Mouse (Mus musculus) olfactory bulb, adult 2 months (tissue): Measurements from ENCODE around the gene Olfr745. TPM values are rescaled to one million over a fixed set of nuclear protein-coding genes. Genes with fewer than 3 reads are reported as not detected.

ENCODE experiments used
- H3K27ac ChIP-seq: fragments of 200-500 bp; 2 replicates; pipeline ENCODE4 v1.5.1; 2012; ENCODE audit warnings: low read depth, low read length; ENCODE audit not compliant: insufficient read depth
- H3K4me1 ChIP-seq: fragments of 200-500 bp; 2 replicates; pipeline ENCODE4 v1.6.1; 2012; ENCODE audit warnings: low read length; ENCODE audit not compliant: control insufficient read depth, insufficient read depth
- H3K4me3 ChIP-seq: fragments of 200-500 bp; 2 replicates; pipeline ENCODE4 v1.5.1; 2012; ENCODE audit warnings: mild to moderate bottlenecking, low read depth, low read length, moderate library complexity; ENCODE audit not compliant: insufficient read depth
- CTCF ChIP-seq: fragments of 200-500 bp; IDR thresholded peaks from 2 replicates; pipeline ENCODE4 v1.5.1; 2012; ENCODE audit warnings: low read depth, mild to moderate bottlenecking, low read length, moderate library complexity; ENCODE audit not compliant: insufficient read depth
- POLR2A ChIP-seq: fragments of 200-500 bp; IDR thresholded peaks from 2 replicates; pipeline ENCODE4 v1.6.1; 2012; ENCODE audit warnings: mild to moderate bottlenecking, low read depth, low read length, moderate library complexity; ENCODE audit not compliant: insufficient read depth
- WGBS: fragments of 180-500 bp; shearing (Covaris S2); methylation state at CpG from one replicate; pipeline ENCODE4 v1.1.7; 2018; 5-methylcytosine and 5-hydroxymethylcytosine counted together
- polyA plus RNA-seq: library from polyadenylated mRNA; stranded (reverse); fragments of >200 nt; gene quantifications from 2 replicates; pipeline ENCODE4 v1.2.4, GENCODE M21; 2012; ENCODE audit warnings: low replicate concordance; ENCODE audit not compliant: missing spikeins, insufficient read depth, insufficient read length

Gene Olfr745
- not detected in 2 replicates for polyA plus RNA-seq

DNA sequence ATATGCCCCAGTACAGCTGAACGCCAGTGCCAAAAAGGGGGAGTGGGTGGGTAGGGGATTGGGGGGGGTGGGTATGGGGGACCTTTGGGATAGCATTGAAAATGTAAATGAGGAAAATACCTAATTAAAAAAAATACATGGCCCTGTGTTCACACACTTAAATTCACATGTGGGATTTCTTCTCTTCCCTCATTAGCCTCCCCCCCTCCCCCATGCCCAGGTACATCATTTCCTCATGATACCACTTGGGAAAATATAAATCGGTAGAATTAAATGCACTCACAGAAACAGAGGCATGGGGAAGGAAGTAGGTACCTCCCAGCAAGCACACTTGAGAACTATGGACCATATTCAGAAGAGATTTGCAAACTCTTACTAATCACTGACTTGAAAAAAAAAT, at the start of gene Olfr745:
Gene Olfr745 (plus strand): TSS at position 301 of the 400 bp plus-strand sequence.
- WGBS, result 82% methylated on average over 2 of the region's 2 CpGs
- Histone ChIP-seq H3K4me3 (no peak within 1 kb of the TSS), H3K4me1 (no peaks in the 10 kb centered on the region), H3K27ac (no peak within 1 kb of the TSS)
- TF ChIP-seq CTCF (no peak), POLR2A (no peak)

DNA sequence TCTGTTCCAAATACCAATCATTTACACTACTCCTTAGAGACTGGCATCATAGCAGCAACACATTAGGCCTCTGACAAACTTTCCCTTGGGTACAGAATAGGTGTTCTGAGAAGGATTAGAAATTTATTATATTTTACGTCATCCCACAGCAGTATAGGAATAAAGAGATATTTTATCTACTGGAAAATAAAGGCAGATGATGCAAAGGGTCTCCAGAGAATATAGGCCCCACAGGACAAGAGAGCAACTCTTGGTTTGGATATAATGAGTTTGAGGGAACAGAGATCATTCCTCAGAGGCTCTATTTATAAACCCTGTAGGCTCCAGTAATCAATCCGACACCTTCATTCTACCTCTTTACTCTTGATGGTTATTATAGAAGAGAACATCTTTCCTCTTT, 24.6 kb upstream of the Olfr745 start, which contains the start of gene Olfr744:
Gene Olfr744 (plus strand): TSS at position 301 of the 400 bp plus-strand sequence.
- no peaks in the 10 kb centered on the region for H3K4me1 ChIP-seq
- TF ChIP-seq POLR2A (no peak), CTCF (no peak)
- no peak within 1 kb of the TSS for H3K27ac ChIP-seq
- 92% methylated on average over 2 of the region's 2 CpGs for WGBS
- H3K4me3 ChIP-seq, result no peak within 1 kb of the TSS

DNA sequence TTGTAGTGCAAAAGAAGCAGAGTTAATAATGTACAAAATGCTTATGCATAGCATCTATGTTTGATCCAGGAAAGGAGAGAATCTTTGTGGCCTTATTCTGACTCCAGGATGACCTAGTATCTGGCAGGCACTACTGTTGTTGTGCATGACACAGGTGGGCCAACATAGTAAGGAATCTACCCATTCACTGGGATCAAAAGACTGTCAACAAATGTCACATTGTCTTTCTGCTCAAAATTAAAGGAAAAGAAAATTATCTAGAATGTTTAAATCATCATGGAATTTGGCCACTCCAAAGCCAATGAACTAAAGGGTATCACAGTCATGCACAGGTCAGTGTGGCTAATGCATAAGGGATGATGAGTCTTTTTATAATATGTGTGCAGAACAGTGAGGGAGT, 7.6 kb downstream of the Olfr745 start, which contains the start of gene Olfr746:
Gene Olfr746 (plus strand): TSS at position 301 of the 400 bp plus-strand sequence.
- no peaks in the 10 kb centered on the region for H3K4me1 ChIP-seq
- TF ChIP-seq CTCF, result no peak
- no peak for TF ChIP-seq POLR2A
- no peak within 1 kb of the TSS for H3K27ac ChIP-seq
- no peak within 1 kb of the TSS for H3K4me3 ChIP-seq

DNA sequence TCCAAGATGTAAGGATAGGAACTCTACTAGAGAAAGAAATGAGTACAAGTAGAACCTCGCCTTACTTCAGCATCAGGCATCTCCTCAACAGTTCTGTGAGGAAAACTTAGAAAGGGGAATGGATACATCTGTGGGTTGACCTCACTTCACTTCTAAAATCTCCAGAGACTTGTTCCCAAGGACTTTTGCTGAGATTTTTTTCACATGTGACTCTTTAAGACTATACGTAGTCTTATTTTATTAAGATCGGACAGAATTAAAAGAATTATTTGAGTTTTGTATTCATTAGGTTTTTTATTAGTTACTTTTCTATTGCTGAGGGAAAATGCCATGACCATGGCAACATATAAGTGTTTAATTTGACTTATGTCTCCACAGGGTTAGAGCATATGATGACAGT, 53.9 kb downstream of the Olfr745 start, which contains the start of gene Olfr747:
Gene Olfr747 (minus strand): TSS at position 101 of the 400 bp plus-strand sequence.
- no peak within 1 kb of the TSS for H3K27ac ChIP-seq
- WGBS, result 94% methylated on average over 3 of the region's 3 CpGs
- TF ChIP-seq CTCF (no peak), POLR2A (no peak)
- no peak within 1 kb of the TSS for H3K4me3 ChIP-seq
- H3K4me1 ChIP-seq, result no peaks in the 10 kb centered on the region

Other genes with a start within 250 kb of the Olfr745 start
- not detected in 2 replicates for gene Olfr738, start 231.8 kb upstream of the Olfr745 start, polyA plus RNA-seq
- gene Olfr739, start 220.8 kb upstream of the Olfr745 start, polyA plus RNA-seq, result not detected in 2 replicates
- gene Olfr740, start 193.8 kb upstream of the Olfr745 start, polyA plus RNA-seq, result not detected in 2 replicates
- not detected in 2 replicates for gene Olfr741, start 166.7 kb upstream of the Olfr745 start, polyA plus RNA-seq
- gene Olfr742, start 135.8 kb upstream of the Olfr745 start, polyA plus RNA-seq, result not detected in 2 replicates
- not detected in 2 replicates for gene Olfr743, start 117.5 kb upstream of the Olfr745 start, polyA plus RNA-seq
- gene Olfr744, start 24.5 kb upstream of the Olfr745 start, polyA plus RNA-seq, result not detected in 2 replicates
- not detected in 2 replicates for gene Olfr746, start 7.7 kb downstream of the Olfr745 start, polyA plus RNA-seq
- gene Olfr747, start 53.8 kb downstream of the Olfr745 start, polyA plus RNA-seq, result not detected in 2 replicates
- not detected in 2 replicates for gene Olfr748, start 68.0 kb downstream of the Olfr745 start, polyA plus RNA-seq
- not detected in 2 replicates for gene Olfr749, start 105.7 kb downstream of the Olfr745 start, polyA plus RNA-seq
- not detected in 2 replicates for gene Ttc5, start 146.1 kb downstream of the Olfr745 start, polyA plus RNA-seq
- not detected in 2 replicates for gene Ccnb1ip1, start 168.3 kb downstream of the Olfr745 start, polyA plus RNA-seq
- not detected in 2 replicates for gene Parp2, start 168.5 kb downstream of the Olfr745 start, polyA plus RNA-seq
- gene Tep1, start 231.2 kb downstream of the Olfr745 start, polyA plus RNA-seq, result not detected in 2 replicates